Mouse (Mus musculus): ENCODE measurements around the gene Smoc1. TPM values are rescaled to one million over a fixed set of nuclear protein-coding genes. Genes with fewer than 3 reads are reported as not detected.

Gene Smoc1
- polyA plus RNA-seq, 1 experiment from 2014 or later: 15.5 TPM

GRCm38 (mm10) chr12:81080345-81080744 lies 53.7 kb downstream of the Smoc1 start:
- DNase-seq (no peak), ATAC-seq (no peak)
- Histone ChIP-seq H3K4me3 (ENCODE audit: low read depth, low read length) (no peak overlapping the region), H3K36me3 (replicated peaks; ENCODE audit: insufficient read depth, low read length) (no peaks in the 10 kb centered on the region), H3K9me3 (ENCODE audit: low read length) (no peaks in the 10 kb centered on the region), H3K4me1 (ENCODE audit: insufficient read depth) (no peaks in the 10 kb centered on the region), H3K27me3 (ENCODE audit: insufficient read depth, low read length) (no peaks in the 10 kb centered on the region), H3K27ac (ENCODE audit: low read depth) (no peak overlapping the region), H3K4me2 (ENCODE audit: low read depth, low read length) (no peak overlapping the region), H3K9ac (replicated peaks) (no peak overlapping the region)
- TF ChIP-seq CTCF (IDR thresholded peaks at IDR 0.05; ENCODE audit: low read depth) (no peak), EP300 (IDR thresholded peaks at IDR 0.05; ENCODE audit: low read depth) (no peak)
- WGBS (ENCODE audit: insufficient replicate concordance): 59% methylated on average over 5 of the region's 5 CpGs

- DNase-seq (no peak), ATAC-seq (no peak)
- Histone ChIP-seq H3K9me3 (ENCODE audit: low read length) (no peaks in the 10 kb centered on the region), H3K9ac (replicated peaks) (no peak overlapping the region), H3K27ac (ENCODE audit: low read depth) (no peak overlapping the region), H3K27me3 (ENCODE audit: insufficient read depth, low read length) (no peaks in the 10 kb centered on the region), H3K4me1 (ENCODE audit: insufficient read depth) (no peaks in the 10 kb centered on the region), H3K4me2 (ENCODE audit: low read depth, low read length) (no peak overlapping the region), H3K36me3 (replicated peaks; ENCODE audit: insufficient read depth, low read length) (no peaks in the 10 kb centered on the region), H3K4me3 (ENCODE audit: low read depth, low read length) (no peak overlapping the region)
- TF ChIP-seq CTCF (IDR thresholded peaks at IDR 0.05; ENCODE audit: low read depth): no peak
- TF ChIP-seq EP300 (IDR thresholded peaks at IDR 0.05; ENCODE audit: low read depth): no peak
- whole genome bisulfite sequencing (ENCODE audit: insufficient replicate concordance): 78% methylated on average over 3 of the region's 3 CpGs
Measured at GRCm38 (mm10) chr12:81081031-81081430, 54.4 kb downstream of the Smoc1 start.

- H3K27me3 ChIP-seq (ENCODE audit: insufficient read depth, low read length): no peaks in the 10 kb centered on the region
- H3K9ac ChIP-seq (replicated peaks): no peak overlapping the region
- no peak overlapping the region for H3K4me2 ChIP-seq (ENCODE audit: low read depth, low read length)
- H3K27ac ChIP-seq (ENCODE audit: low read depth): no peak overlapping the region
- no peaks in the 10 kb centered on the region for H3K9me3 ChIP-seq (ENCODE audit: low read length)
- no peaks in the 10 kb centered on the region for H3K36me3 ChIP-seq (replicated peaks; ENCODE audit: insufficient read depth, low read length)
- H3K4me3 ChIP-seq (ENCODE audit: low read depth, low read length): no peak overlapping the region
- no peak for ATAC-seq
- DNase-seq: no peak
- no peaks in the 10 kb centered on the region for H3K4me1 ChIP-seq (ENCODE audit: insufficient read depth)
- WGBS (ENCODE audit: insufficient replicate concordance): 71% methylated on average over 5 of the region's 5 CpGs
- TF ChIP-seq CTCF (IDR thresholded peaks at IDR 0.05; ENCODE audit: low read depth) (no peak), EP300 (IDR thresholded peaks at IDR 0.05; ENCODE audit: low read depth) (no peak)
Measured at GRCm38 (mm10) chr12:81083146-81083545, 56.5 kb downstream of the Smoc1 start.

- Histone ChIP-seq H3K9ac (replicated peaks) (no peak overlapping the region), H3K4me2 (ENCODE audit: low read depth, low read length) (no peak overlapping the region), H3K4me1 (ENCODE audit: insufficient read depth) (no peaks in the 10 kb centered on the region), H3K27ac (ENCODE audit: low read depth) (no peak overlapping the region), H3K36me3 (replicated peaks; ENCODE audit: insufficient read depth, low read length) (no peaks in the 10 kb centered on the region), H3K27me3 (ENCODE audit: insufficient read depth, low read length) (no peaks in the 10 kb centered on the region), H3K9me3 (ENCODE audit: low read length) (no peaks in the 10 kb centered on the region), H3K4me3 (ENCODE audit: low read depth, low read length) (no peak overlapping the region)
- TF ChIP-seq EP300 (IDR thresholded peaks at IDR 0.05; ENCODE audit: low read depth): no peak
- no peak for TF ChIP-seq CTCF (IDR thresholded peaks at IDR 0.05; ENCODE audit: low read depth)
- 71% methylated on average over 1 of the region's 1 CpGs for WGBS (ENCODE audit: insufficient replicate concordance)
- ATAC-seq: no peak
- DNase-seq: no peak
Measured at GRCm38 (mm10) chr12:81085244-81085643, 58.6 kb downstream of the Smoc1 start.

DNA sequence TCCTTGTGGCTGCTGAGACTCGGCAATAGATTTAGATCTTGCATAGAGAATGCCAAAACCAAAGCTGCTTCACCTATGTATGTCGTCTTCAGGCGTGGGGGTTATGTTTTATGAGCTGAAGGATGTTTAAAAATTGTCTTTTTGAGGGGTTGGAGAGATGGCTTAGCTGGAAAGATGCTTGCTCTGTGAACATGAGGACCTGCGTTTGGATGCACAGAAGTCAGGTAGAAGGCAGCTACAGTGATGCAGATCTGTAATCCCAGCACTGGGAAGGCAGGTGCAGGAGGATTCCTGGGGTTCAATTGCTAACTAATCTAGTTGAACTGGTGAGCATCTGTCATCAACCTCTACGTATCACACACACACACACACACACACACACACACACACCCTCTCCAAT lies 61.5 kb downstream of the Smoc1 start:
- Histone ChIP-seq H3K9me3 (ENCODE audit: low read length) (no peaks in the 10 kb centered on the region), H3K4me3 (ENCODE audit: low read depth, low read length) (no peak overlapping the region), H3K4me2 (ENCODE audit: low read depth, low read length) (no peak overlapping the region), H3K9ac (replicated peaks) (no peak overlapping the region), H3K27me3 (ENCODE audit: insufficient read depth, low read length) (no peaks in the 10 kb centered on the region), H3K36me3 (replicated peaks; ENCODE audit: insufficient read depth, low read length) (no peaks in the 10 kb centered on the region), H3K4me1 (ENCODE audit: insufficient read depth) (0 out of 2 replicates have a peak, but pooled peaks cover 3% of the 10 kb centered on the region), H3K27ac (ENCODE audit: low read depth) (no peak overlapping the region)
- DNase-seq (no peak), ATAC-seq (no peak)
- TF ChIP-seq EP300 (IDR thresholded peaks at IDR 0.05; ENCODE audit: low read depth) (no peak), CTCF (IDR thresholded peaks at IDR 0.05; ENCODE audit: low read depth) (no peak)
- WGBS (ENCODE audit: insufficient replicate concordance): 74% methylated on average over 5 of the region's 5 CpGs

DNA sequence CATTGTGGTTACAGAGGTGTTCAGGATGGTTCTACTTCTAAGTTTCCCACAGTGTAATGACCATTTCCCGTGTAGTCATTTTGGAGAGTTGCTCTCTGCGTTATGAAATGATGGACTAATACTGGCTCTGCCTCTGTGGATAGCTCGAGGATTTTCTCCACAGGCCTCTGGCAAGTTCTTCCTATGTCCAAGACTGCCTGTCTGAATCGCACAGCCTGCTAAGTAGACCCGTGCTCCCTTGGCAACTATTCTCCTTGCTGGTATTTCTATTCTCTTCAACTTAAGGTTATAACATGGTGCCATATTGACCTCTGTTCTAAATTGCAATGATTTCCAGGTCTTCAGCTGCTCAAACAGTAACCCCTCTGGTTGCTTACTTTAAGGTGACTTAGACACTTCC lies 65.0 kb downstream of the Smoc1 start:
- ATAC-seq: no peak
- Histone ChIP-seq H3K27me3 (ENCODE audit: insufficient read depth, low read length) (no peaks in the 10 kb centered on the region), H3K9ac (replicated peaks) (no peak overlapping the region), H3K4me3 (ENCODE audit: low read depth, low read length) (no peak overlapping the region), H3K9me3 (ENCODE audit: low read length) (no peaks in the 10 kb centered on the region), H3K27ac (ENCODE audit: low read depth) (no peak overlapping the region), H3K36me3 (replicated peaks; ENCODE audit: insufficient read depth, low read length) (no peaks in the 10 kb centered on the region), H3K4me1 (ENCODE audit: insufficient read depth) (0 out of 2 replicates have a peak, but pooled peaks cover 3% of the 10 kb centered on the region), H3K4me2 (ENCODE audit: low read depth, low read length) (no peak overlapping the region)
- WGBS (ENCODE audit: insufficient replicate concordance): 84% methylated on average over 5 of the region's 5 CpGs
- TF ChIP-seq EP300 (IDR thresholded peaks at IDR 0.05; ENCODE audit: low read depth): no peak
- no peak for TF ChIP-seq CTCF (IDR thresholded peaks at IDR 0.05; ENCODE audit: low read depth)
- no peak for DNase-seq

GRCm38 (mm10) chr12:81092641-81093040 lies 66.0 kb downstream of the Smoc1 start:
- no peaks in the 10 kb centered on the region for H3K36me3 ChIP-seq (replicated peaks; ENCODE audit: insufficient read depth, low read length)
- 64% methylated on average over 3 of the region's 3 CpGs for WGBS (ENCODE audit: insufficient replicate concordance)
- 0 out of 2 replicates have a peak, but pooled peaks cover 3% of the 10 kb centered on the region for H3K4me1 ChIP-seq (ENCODE audit: insufficient read depth)
- no peak for TF ChIP-seq CTCF (IDR thresholded peaks at IDR 0.05; ENCODE audit: low read depth)
- no peak for TF ChIP-seq EP300 (IDR thresholded peaks at IDR 0.05; ENCODE audit: low read depth)
- ATAC-seq: no peak
- no peak overlapping the region for H3K9ac ChIP-seq (replicated peaks)
- H3K27ac ChIP-seq (ENCODE audit: low read depth): no peak overlapping the region
- no peak for DNase-seq
- H3K4me2 ChIP-seq (ENCODE audit: low read depth, low read length): no peak overlapping the region
- no peaks in the 10 kb centered on the region for H3K9me3 ChIP-seq (ENCODE audit: low read length)
- H3K27me3 ChIP-seq (ENCODE audit: insufficient read depth, low read length): no peaks in the 10 kb centered on the region
- H3K4me3 ChIP-seq (ENCODE audit: low read depth, low read length): no peak overlapping the region

Data from liver, postnatal 0 days (tissue).